Mouse (Mus musculus) hindbrain, embryonic 10.5 days (tissue): ENCODE results near the gene Clec1b. TPM values are rescaled to one million over a fixed set of nuclear protein-coding genes. Genes with fewer than 3 reads are reported as not detected.

ENCODE experiments used
- DNase-seq: peaks from one replicate; pipeline ENCODE4 v3.0.0-alpha.2; 2017; ENCODE audit warnings: low spot score
- H3K27ac ChIP-seq: fragments of 300-500 bp; sonication (generic); 2 replicates; pipeline ENCODE4 v1.5.1; 2016; ENCODE audit warnings: mild to moderate bottlenecking, moderate library complexity
- H3K27me3 ChIP-seq: fragments of 300-500 bp; sonication (generic); 2 replicates; pipeline ENCODE4 v1.6.1; 2016; ENCODE audit warnings: mild to moderate bottlenecking; ENCODE audit not compliant: poor library complexity, insufficient read depth, severe bottlenecking
- H3K36me3 ChIP-seq: fragments of 300-500 bp; sonication (generic); 2 replicates; pipeline ENCODE4 v1.6.1; 2016; ENCODE audit warnings: mild to moderate bottlenecking, moderate library complexity
- H3K4me1 ChIP-seq: fragments of 300-500 bp; sonication (generic); replicated peaks from 2 replicates; pipeline ENCODE4 v1.6.1; 2016; ENCODE audit warnings: mild to moderate bottlenecking
- H3K4me3 ChIP-seq: fragments of 300-500 bp; sonication (generic); 2 replicates; pipeline ENCODE4 v1.5.1; 2016; ENCODE audit warnings: mild to moderate bottlenecking, moderate library complexity
- H3K9me3 ChIP-seq: fragments of 300-500 bp; sonication (generic); 2 replicates; pipeline ENCODE4 v1.6.1; 2016; ENCODE audit warnings: mild to moderate bottlenecking, moderate library complexity
- WGBS: fragments of 180-500 bp; shearing (Covaris S2); methylation state at CpG from one replicate; pipeline ENCODE4 v1.1.7; 2016; 5-methylcytosine and 5-hydroxymethylcytosine counted together
- polyA plus RNA-seq: library from polyadenylated mRNA; unstranded; fragments of >200 nt; fragmentation: Nextera tagmentation; extraction: Ambion mirVana; gene quantifications from 2 replicates; pipeline ENCODE4 v1.2.1, GENCODE M21; 2016

Clec1b gene
- polyA plus RNA-seq, 1 experiment from 2014 or later, result 13.3 TPM

DNA sequence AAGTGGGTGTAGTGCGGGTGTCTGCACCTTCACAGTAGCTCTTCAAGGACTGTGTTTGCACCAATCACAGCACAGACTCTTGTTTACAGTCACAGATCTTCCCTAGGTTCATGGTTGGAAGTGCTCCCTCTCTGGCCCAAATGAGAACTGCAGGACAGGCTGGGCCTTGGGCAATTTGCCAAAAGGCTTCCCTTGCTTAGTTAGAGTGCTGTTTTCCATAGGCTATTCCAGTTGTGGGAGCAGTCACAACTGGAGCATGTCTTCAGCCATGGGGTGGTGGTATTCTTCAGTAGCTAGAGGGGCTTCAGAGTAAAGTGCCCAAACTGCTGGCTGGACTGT, 26.6 kb downstream of the Clec1b start:
- WGBS, result 10% methylated on average over 1 of the region's 1 CpGs
- Histone ChIP-seq H3K36me3 (no peaks in the 10 kb centered on the region), H3K4me1 (no peaks in the 10 kb centered on the region), H3K27me3 (no peaks in the 10 kb centered on the region), H3K4me3 (no peak overlapping the region), H3K27ac (no peak overlapping the region), H3K9me3 (no peaks in the 10 kb centered on the region)
- DNase-seq, result peak; percentile 73

DNA sequence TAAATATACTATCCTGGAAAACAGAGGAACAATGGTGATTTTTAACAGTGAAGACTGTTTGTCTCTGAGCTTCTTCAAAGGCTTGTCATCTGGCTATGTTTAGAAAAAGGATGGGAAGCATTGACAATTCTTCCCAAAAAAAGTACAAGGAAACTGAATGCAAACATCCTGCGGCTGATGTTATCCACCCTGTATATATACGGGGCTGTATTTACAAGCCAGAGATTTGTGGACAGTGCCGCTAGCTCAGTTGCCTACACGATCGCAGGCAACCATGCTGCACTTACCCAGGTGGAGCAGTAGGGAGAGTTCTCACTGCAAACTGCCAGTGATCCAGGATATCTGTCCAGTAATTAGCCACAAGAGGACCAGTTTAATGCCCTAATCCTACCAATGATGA, 28.1 kb downstream of the Clec1b start:
- no peak overlapping the region for H3K4me3 ChIP-seq
- DNase-seq, result no peak
- no peaks in the 10 kb centered on the region for H3K9me3 ChIP-seq
- no peaks in the 10 kb centered on the region for H3K36me3 ChIP-seq
- H3K27ac ChIP-seq, result no peak overlapping the region
- WGBS, result 84% methylated on average over 5 of the region's 5 CpGs
- H3K4me1 ChIP-seq, result no peaks in the 10 kb centered on the region
- H3K27me3 ChIP-seq, result no peaks in the 10 kb centered on the region

DNA sequence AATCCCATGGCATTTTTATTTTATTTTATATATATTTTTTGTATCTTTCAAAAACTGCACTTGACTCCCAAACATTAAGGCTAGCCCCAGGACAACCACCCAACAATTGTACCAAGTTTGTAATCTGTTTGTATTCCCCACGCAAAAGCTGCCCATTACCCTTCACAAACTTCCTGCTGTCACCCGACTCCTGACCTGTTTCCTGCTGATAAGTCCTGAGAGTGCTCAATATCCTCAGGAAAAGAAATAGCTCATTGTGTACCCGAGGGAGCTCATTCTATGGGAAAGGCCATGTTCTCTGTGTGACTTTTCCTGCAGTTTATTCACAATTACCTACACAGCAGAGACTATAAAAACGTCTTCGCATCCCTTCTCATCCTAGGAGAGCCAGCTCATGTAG, 28.7 kb downstream of the Clec1b start:
- 47% methylated on average over 5 of the region's 5 CpGs for WGBS
- DNase-seq, result no peak
- H3K9me3 ChIP-seq, result no peaks in the 10 kb centered on the region

DNA sequence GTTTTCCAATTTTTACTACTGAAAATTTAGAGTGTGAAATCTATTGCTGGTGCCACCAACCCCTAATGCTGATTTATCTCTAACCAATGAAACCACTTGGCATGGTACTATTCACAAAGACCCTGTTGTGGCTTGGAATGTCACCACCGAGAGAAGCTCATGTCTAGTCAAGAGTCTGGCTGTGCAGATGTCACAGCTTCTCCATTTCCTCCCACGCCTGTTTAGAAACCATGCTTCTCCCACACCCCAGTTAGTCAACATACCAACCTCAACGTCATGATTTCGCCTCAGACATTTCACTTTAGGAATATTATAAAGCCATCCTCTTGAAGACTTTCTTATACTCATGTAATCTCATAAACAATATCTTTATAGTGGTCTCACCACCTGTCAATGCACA, 30.2 kb downstream of the Clec1b start:
- Histone ChIP-seq H3K9me3 (no peaks in the 10 kb centered on the region), H3K27me3 (no peaks in the 10 kb centered on the region), H3K27ac (no peak overlapping the region), H3K36me3 (no peaks in the 10 kb centered on the region), H3K4me3 (no peak overlapping the region), H3K4me1 (no peaks in the 10 kb centered on the region)
- 80% methylated on average over 4 of the region's 4 CpGs for WGBS
- no peak for DNase-seq

More for the DNA sequence above, 28.7 kb downstream of the Clec1b start:
- no peak overlapping the region for H3K27ac ChIP-seq
- no peaks in the 10 kb centered on the region for H3K27me3 ChIP-seq
- H3K4me1 ChIP-seq, result no peaks in the 10 kb centered on the region
- H3K4me3 ChIP-seq, result no peak overlapping the region
- no peaks in the 10 kb centered on the region for H3K36me3 ChIP-seq

DNA sequence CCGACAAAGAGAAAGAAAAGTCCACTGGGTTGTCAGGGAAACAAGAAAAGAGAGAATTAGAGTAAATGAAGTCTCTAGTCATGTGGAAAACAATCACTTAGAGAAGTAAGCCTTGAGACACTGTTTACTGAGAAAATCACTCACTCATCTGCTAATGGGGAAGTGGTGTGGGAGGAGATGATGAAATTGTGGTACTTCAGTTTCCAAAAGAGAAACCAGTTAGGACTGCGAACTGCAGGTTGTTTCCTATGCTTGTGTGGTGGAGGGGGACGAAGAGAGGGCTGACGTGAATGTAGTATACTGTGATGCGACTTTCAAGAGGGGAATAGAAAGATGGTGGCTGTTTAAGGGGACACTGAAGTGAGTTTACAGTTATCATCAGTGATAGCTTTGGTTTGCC, 37.1 kb downstream of the Clec1b start:
- Histone ChIP-seq H3K36me3 (no peaks in the 10 kb centered on the region), H3K27me3 (no peaks in the 10 kb centered on the region), H3K27ac (no peak overlapping the region), H3K4me3 (no peak overlapping the region), H3K4me1 (no peaks in the 10 kb centered on the region), H3K9me3 (no peaks in the 10 kb centered on the region)
- 83% methylated on average over 5 of the region's 5 CpGs for WGBS
- no peak for DNase-seq

DNA sequence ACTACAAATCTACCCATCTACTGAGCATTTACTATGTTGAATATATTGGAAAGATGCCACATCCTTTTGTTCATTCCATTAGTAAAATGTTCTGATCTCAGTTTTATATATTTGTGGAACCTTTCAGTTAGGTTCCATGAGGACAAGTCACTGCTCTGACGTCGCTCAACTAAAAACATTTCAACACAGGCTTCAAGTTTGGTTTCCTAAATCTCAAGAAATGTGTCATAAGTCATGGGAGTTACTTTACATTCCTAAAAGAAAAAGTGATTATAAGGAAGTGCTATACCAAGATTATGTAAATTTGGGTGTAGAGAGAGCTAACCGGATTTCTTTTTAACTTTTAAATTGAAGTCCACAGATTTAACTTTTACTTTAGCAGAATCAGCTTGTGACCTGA, 38.9 kb downstream of the Clec1b start:
- Histone ChIP-seq H3K9me3 (no peaks in the 10 kb centered on the region), H3K4me1 (no peaks in the 10 kb centered on the region), H3K36me3 (no peaks in the 10 kb centered on the region), H3K4me3 (no peak overlapping the region), H3K27ac (no peak overlapping the region), H3K27me3 (no peaks in the 10 kb centered on the region)
- WGBS, result 89% methylated on average over 3 of the region's 3 CpGs
- no peak for DNase-seq

DNA sequence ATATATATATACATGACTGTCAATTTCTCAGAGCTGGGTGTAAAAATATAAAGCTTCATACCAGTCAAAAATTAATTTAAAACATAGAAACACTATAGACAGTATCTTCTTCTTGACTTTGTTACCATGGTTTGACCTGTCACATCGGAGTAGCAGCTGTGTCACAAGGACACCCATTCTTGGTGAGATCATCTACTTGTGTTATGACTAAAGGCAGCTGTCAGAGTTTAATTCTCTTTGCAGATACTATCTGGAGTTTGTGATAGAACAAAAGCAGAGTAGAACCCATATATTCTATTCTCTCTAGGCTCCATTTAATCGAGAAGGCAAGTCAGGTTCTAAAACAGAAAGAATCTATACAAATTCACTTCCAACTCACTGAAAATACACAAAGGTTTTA, 40.9 kb downstream of the Clec1b start:
- no peaks in the 10 kb centered on the region for H3K27me3 ChIP-seq
- no peaks in the 10 kb centered on the region for H3K36me3 ChIP-seq
- WGBS, result 84% methylated on average over 2 of the region's 2 CpGs
- no peaks in the 10 kb centered on the region for H3K9me3 ChIP-seq
- H3K4me3 ChIP-seq, result no peak overlapping the region
- DNase-seq, result no peak
- H3K27ac ChIP-seq, result no peak overlapping the region
- H3K4me1 ChIP-seq, result no peaks in the 10 kb centered on the region

DNA sequence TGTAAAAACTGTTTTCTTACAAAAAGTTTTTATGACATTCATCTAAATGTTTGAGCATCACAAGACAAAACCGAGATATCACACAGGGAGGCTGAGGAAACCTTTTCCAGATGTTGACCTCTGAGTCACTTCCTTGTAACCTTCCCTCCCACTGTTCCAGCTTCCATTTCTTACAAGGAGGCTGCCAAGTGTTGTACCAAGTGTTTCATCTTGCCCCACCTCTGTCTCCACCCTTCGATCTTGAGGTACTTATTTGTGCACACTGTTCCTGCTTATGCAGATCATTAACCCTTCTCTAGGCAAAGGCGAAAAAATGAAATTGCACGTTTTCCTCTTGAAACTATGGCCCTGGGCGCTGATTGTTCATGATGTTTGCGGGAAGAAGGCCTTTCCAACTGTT, 52.6 kb downstream of the Clec1b start:
- H3K9me3 ChIP-seq, result no peaks in the 10 kb centered on the region
- H3K4me1 ChIP-seq, result no peaks in the 10 kb centered on the region
- no peak overlapping the region for H3K27ac ChIP-seq
- no peaks in the 10 kb centered on the region for H3K27me3 ChIP-seq
- DNase-seq, result no peak
- no peak overlapping the region for H3K4me3 ChIP-seq
- H3K36me3 ChIP-seq, result no peaks in the 10 kb centered on the region
- 74% methylated on average over 6 of the region's 6 CpGs for WGBS

DNA sequence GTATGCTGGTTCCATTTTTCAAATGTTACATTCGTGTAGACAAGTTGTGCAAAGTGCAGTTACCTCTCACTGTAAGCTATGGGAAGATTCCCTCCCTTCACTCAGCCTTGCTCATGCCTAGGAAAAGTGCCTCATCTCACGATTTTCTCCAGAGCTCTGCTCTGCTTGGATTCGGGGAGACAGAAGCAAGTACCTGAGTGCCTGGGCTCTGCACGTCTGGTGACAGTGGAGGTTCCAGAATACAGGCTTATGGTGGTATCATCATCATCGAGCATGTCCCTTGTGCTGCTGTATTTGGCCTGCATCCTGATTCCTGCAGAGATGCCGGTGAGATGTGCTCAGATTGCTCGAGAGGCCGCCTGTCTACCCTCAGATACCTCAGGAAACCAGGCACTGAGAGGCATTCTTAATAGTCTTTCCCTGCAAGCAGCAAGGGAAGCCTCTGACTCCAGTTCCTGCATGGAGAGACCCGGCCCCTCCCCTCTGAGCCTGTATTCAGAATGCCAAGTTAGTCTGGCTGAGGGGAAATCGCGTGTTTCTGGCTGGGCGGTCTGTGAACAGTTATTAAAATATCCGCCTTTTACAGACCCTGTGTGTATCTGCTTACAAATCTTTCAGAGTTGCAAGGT, 54.4 kb downstream of the Clec1b start, which contains the start of gene Clec1a:
Clec1a (minus strand) TSS at position 590 of the 629 bp plus-strand sequence.
- Histone ChIP-seq H3K9me3 (no peaks in the 10 kb centered on the region), H3K27ac (no peak within 1 kb of the TSS), H3K36me3 (no peaks in the 10 kb centered on the region), H3K4me1 (no peaks in the 10 kb centered on the region), H3K27me3 (no peaks in the 10 kb centered on the region), H3K4me3 (no peak within 1 kb of the TSS)
- no peak for DNase-seq
- WGBS, result 64% methylated on average over 13 of the region's 13 CpGs

Other genes starting within 250 kb of the Clec1b start
- not detected in 2 replicates for gene Clec2d, start 216.7 kb upstream of the Clec1b start, polyA plus RNA-seq
- 0.19 TPM in 1 of 2 replicates, not detected in the other for gene Cd69, start 121.9 kb upstream of the Clec1b start, polyA plus RNA-seq
- gene 4922502D21Rik, start 65.5 kb upstream of the Clec1b start, polyA plus RNA-seq, result not detected in 2 replicates
- gene Clec12a, start 54.6 kb upstream of the Clec1b start, polyA plus RNA-seq, result 0.13 and 0.29 TPM in 2 replicates
- not detected in 2 replicates for gene Clec12b, start 11.4 kb upstream of the Clec1b start, polyA plus RNA-seq
- gene Clec9a, start 11.6 kb downstream of the Clec1b start, polyA plus RNA-seq, result 0.24 and 0.35 TPM in 2 replicates
- gene Clec1a, start 54.7 kb downstream of the Clec1b start, polyA plus RNA-seq, result 0.46 and 1.2 TPM in 2 replicates
- gene Olr1, start 109.9 kb downstream of the Clec1b start, polyA plus RNA-seq, result 0.09 TPM in 1 of 2 replicates, not detected in the other
- not detected in 2 replicates for gene Tmem52b, start 115.3 kb downstream of the Clec1b start, polyA plus RNA-seq
- 49.1 and 68.0 TPM in 2 replicates for gene Gabarapl1, start 135.9 kb downstream of the Clec1b start, polyA plus RNA-seq
- not detected in 2 replicates for gene Klre1, start 180.6 kb downstream of the Clec1b start, polyA plus RNA-seq
- not detected in 2 replicates for gene Klrd1, start 194.5 kb downstream of the Clec1b start, polyA plus RNA-seq
- 0.34 and 0.38 TPM in 2 replicates for gene Klrk1, start 226.6 kb downstream of the Clec1b start, polyA plus RNA-seq
- gene Klrc3, start 246.0 kb downstream of the Clec1b start, polyA plus RNA-seq, result not detected in 2 replicates